Mouse (Mus musculus) T-cell, adult 2 months (primary cell): ENCODE data around the gene Dab1.

Experiments used
- DNase-seq: peaks from one replicate; pipeline ENCODE4 v3.0.0; 2022; ENCODE audit warnings: low spot score

Gene Dab1

DNA sequence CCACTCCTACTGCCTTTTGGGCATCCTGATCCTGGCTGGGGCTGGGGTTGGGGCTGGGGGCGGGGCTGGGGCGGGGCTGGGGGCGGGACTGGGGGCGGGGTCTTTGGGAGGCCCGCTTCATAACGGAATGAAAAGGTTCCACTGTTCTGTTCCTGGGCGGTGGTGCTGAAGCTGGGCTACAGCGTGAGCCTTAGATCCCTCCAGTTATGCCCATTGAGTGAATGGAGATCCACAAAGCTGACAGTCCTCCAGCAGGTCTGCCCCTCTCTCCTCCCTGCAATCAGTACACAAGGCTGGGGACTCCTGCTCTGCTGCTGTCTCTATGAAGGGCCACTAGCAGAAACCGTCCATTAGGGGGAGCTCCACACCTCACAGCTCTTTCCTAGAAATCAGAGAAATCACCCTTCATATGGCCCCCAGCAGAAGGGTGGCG is 895.4 kb downstream of the Dab1 start:
- no peak for DNase-seq

DNA sequence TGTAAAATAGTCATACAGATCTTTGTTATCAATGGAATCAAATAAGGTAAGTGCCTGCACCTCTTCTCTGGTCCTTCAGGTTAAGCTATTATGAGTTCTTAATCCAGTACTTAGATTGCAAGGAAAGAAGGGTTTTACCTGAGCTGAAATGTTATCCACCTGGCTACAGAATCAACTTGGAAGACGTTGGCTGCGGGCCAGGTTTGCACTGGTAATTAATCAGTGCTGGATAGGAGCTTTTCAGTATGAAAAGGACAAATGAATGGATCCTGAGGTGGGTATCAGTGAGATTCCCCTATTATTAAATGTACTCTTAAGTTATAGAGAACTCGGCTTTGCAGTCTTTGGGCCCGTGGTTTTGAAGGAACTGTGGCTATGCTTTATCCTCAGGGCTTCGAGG is 896.5 kb downstream of the Dab1 start:
- no peak for DNase-seq

- DNase-seq = no peak
Observed at GRCm38 (mm10) chr4:104522324-104522723, 903.2 kb downstream of the Dab1 start.

- DNase-seq = no peak
Observed at GRCm38 (mm10) chr4:104523776-104524175, 904.6 kb downstream of the Dab1 start.

GRCm38 (mm10) chr4:104529905-104530646 is 910.9 kb downstream of the Dab1 start:
- no peak for DNase-seq

DNA sequence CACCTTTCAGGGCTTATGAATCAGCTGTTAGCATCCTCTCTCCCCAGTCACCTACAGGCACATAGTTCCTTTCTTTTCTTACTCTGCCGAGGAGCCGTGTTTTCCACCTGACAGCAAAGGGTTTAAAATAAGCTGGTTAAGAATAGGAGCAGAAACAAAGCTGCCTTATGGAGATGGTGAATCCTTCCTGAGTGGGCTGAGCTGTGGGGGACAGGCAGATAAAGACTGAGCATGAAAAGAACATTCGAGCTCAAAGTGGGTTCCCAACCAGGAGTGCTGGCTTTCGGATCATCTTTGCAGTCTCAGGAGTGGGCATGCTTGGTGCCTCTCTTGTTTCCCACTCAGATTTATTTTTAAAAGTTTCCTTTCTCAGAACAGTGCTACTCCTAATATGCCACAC is 913.7 kb downstream of the Dab1 start:
- DNase-seq = no peak

DNA sequence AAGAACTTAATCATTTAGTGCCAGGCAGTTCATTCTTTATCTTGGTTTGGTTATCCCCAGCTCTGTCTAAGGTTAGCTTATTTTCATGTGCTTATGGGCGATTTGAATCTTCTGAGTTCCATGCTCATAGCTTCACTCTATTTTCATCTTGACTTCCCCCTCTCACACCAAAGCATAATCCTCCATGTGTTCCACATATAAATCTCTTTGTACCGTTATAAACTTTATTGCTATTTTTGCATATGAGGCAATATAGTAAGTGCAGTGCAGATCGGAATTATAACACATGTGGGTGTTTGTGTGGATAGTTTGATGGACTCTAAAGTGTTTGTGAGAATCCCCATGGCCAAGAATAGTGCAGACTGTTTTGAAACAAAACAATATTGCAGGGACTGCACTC is 919.3 kb downstream of the Dab1 start:
- no peak for DNase-seq

- DNase-seq = no peak
Observed at GRCm38 (mm10) chr4:104539047-104539446, 919.9 kb downstream of the Dab1 start.

DNA sequence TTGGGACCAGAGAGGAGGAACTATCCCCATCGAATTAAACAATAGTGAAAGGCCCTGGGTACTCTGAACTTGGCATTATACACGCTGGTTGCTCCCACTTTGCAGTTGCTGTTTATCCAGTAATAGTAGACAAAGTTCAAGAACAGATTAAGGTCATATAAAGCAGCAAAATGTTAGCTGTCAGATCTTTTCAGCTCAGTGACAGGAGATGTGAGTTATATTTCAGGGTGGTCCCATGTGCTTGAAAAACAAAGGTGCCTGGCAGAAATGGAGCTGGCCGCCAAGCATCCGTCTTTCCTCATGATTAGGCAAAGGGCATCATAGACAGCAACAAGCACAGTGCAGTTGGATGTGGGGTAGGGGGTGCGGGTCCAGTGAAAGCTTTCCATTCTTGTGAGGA is 927.9 kb downstream of the Dab1 start:
- no peak for DNase-seq

- DNase-seq = no peak
Observed at GRCm38 (mm10) chr4:104548287-104548686, 929.1 kb downstream of the Dab1 start.

DNA sequence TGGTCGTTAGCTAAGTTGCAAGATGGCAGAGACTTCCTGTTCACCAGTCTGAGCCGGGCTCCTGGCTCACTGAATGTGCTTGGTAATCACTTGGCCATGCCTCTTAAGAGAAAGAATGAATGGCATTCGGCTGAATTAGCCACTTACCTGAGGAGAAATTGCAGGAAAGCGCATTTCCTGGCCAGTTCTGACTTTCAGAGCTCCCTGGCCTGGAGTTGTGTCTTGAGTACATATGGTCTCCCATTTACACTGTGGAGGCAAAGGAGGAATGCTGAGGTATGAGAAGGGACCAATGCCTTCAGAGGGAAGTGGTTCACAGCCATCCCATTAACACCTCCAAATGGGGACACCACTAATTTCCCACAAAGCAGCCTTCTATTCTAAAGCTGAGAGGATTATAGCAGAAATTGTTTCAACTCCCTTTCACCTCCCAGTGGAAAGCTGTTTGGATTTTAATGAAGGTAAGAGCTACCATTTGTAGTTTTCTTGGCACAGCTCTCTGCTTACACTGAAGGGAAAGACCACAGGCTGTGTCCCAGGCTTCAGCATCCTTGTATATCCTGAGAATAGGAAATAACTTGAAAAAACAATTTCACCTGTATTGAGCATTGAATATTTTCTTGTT is 931.5 kb downstream of the Dab1 start:
- no peak for DNase-seq

DNA sequence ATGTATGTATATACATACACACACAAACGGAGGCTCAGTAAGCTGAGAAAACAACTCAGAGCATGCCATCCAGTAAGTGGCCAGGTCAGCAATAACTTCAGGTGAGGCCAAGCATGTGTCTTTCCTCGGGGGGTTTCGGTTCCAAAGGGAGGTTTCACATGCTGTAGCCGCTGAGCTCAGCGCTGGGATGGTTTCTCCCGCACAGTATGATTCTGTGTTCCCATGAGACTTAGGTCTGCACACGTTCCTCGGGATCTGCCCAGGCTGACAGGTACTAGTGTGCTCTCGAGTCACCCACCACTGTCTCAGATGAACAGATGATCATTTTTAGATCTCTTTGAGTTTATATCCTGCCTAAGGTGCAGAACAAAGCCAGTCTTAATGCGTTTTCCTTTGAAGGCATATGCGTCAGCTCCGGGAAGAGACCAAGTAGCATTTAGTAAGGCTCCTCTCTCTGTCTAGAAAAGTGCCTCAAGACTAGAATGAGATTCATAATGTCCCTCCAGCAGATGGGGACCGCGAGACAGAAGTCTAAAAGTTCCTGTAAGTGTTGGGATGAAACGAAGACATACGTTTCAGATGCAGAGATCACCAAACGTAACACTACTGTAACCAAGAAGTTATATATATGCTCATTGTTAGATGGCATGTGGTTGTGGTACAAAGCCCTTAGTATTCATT is 932.4 kb downstream of the Dab1 start:
- no peak for DNase-seq

DNA sequence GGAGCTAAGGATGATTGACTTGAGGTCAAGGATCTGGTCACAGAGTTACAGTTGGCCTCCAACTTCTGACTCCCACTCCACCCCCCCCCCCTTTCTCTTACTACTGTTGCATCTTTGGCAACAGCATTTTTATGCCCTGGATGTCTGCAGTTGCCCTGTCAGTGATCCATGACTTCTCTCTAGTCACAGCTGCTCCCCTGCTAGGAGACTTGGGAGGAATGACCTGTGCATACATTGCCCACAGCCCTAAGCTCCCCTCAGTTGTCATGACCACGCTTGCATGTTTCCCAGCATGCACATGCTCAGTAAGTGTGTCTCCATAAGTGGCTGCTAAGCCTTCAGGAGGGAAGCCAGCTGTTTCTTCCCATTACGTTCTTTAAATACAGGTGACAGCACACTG is 936.2 kb downstream of the Dab1 start:
- no peak for DNase-seq

DNA sequence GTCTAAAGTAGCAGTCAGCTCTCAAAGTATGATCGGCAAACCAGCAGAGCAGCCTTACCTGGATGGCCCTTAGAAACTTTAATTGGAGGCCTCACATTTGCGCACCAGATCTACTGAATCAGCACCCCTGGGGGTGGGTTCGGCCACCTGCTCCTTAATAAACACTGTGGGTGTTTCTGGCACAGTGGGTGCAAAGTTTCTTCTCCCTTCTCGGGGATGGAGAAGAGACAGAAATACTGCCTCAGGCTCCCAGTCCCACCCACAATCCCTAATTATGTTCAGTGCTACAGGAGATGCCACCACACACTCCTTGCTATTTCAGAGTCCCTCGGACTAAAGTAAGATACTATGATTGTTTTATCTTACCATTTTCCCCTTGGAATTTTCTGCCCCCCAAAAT is 944.4 kb downstream of the Dab1 start:
- DNase-seq = no peak

DNA sequence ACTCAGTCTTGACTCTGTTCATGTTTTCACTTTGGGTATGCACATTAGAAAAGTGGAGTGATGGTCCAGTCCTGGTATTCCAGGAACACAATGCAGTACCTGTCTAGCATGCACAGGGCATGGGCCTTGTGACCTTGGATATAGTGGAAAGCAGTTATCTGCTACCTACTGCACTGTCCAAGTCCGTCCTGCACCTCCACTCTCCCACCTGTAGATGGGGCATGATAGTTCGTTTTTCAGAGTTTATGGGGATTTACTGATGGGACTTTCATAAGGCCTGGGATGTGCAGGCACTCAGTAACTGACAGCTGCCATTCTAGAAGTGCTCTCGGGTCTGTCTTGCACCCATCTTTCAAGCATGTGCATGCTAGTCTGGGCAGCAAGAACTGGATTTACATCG is 951.4 kb downstream of the Dab1 start:
- DNase-seq = no peak

DNA sequence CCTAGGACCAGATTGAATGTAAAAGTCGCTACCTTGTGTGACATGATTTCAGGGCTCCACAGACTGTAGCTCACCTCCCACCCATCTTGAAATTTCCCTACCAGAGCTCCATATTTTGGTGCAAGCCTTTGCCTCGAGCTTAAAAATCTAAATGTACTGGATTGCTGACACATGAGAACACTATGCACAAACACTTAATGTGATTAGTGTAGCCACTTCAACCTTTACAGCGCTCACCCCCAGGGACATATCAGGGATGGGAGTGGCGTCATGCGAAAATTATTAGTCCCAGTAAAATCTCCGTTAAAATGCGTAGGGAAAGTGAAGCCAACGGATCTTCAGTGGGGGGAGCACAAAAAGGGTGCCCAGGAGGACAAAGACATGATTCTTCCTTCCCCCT is 953.3 kb downstream of the Dab1 start:
- DNase-seq = no peak

- DNase-seq = no peak
Observed at GRCm38 (mm10) chr4:104573419-104573818, 954.3 kb downstream of the Dab1 start.

DNA sequence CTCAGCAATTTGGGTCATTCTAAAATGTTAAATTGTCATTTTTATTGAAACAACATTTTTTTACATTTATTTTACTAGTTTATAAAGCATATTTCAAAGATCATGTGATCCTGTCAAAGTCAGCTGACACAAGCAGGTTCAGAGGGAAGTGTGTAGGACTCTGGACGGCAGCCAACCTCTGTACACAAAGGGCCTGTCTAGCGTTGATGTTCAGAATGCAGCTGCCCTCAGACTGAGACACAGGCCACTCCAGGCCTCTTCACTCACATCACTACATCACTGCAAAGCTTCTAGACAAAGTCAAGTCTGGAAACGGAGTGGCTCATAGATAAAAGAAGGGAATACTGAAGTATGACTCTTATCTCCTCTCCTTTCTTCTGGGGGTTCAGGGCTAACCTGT is 959.2 kb downstream of the Dab1 start:
- DNase-seq = no peak

- DNase-seq = no peak
Observed at GRCm38 (mm10) chr4:104579946-104580544, 960.9 kb downstream of the Dab1 start.

GRCm38 (mm10) chr4:104582726-104583125 is 963.6 kb downstream of the Dab1 start:
- DNase-seq = no peak

DNA sequence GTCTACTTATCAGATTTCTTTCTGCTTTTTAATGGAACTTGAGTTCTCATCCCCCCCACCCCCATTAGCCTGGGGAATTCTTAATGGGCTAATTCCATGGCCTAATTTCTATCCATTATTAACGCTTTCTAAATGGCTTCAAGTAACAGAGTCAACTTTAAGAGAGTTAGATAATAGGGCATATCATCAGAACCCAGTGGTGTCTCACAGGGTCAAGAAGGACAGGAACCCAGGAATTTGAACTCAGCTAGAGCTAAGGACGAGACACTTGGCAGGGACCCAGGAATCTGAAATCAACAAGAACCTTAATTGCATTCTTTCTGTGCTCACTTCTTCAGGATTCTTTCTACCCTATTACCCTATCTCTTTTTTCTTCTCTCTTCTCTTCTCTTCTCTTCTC is 968.7 kb downstream of the Dab1 start:
- no peak for DNase-seq

- no peak for DNase-seq
Observed at GRCm38 (mm10) chr4:104596936-104597335, 977.8 kb downstream of the Dab1 start.
